8 mouse cellular contexts compared by ENCODE assay signal in genomic region chr14:118506591-118507146, GRCm38 (mm10).
A peak's percentile ranks its signal among the peaks of the same experiment; 100 is the strongest.
DNase-seq lines count a peak whose midpoint lies in the region; ATAC-seq lines count a peak whose summit lies in the region.

No protein-coding gene starts in this region.

- 0 out of 2 replicates have a peak, but pooled peaks cover 4% of the 10 kb centered on the region for H3K4me1 ChIP-seq in kidney, embryonic 14.5 days (ENCODE audit: control insufficient read depth, insufficient read depth, low read length)
- H3K4me1 ChIP-seq in heart, embryonic 12.5 days (replicated peaks) = peaks cover 4% of the 10 kb centered on the region
- peaks cover 39% of the 10 kb centered on the region for H3K4me1 ChIP-seq in limb, embryonic 12.5 days (replicated peaks)

- H3K9me3 ChIP-seq in kidney, embryonic 14.5 days (ENCODE audit: control insufficient read depth, low read length) = no peaks in the 10 kb centered on the region
- H3K9me3 ChIP-seq in heart, embryonic 12.5 days (replicated peaks) = no peaks in the 10 kb centered on the region
- no peaks in the 10 kb centered on the region for H3K9me3 ChIP-seq in limb, embryonic 12.5 days

- H3K27me3 ChIP-seq in kidney, embryonic 14.5 days (ENCODE audit: control insufficient read depth, insufficient read depth, low read length) = no peaks in the 10 kb centered on the region
- no peaks in the 10 kb centered on the region for H3K27me3 ChIP-seq in heart, embryonic 12.5 days (replicated peaks)
- H3K27me3 ChIP-seq in limb, embryonic 12.5 days = peaks cover 6% of the 10 kb centered on the region; the same call in 1 of the 2 replicates

- ATAC-seq in kidney, embryonic 14.5 days (ENCODE audit: low FRiP score, low TSS enrichment) = peak; percentile 60
- ATAC-seq in heart, embryonic 12.5 days (ENCODE audit: insufficient number of reproducible peaks, low FRiP score) = 0 out of 2 replicates have a peak, but pooled peaks have one; percentile 25
- peak; percentile 69 for ATAC-seq in limb, embryonic 12.5 days (ENCODE audit: insufficient number of reproducible peaks, insufficient read depth, low FRiP score, low TSS enrichment, low read depth)

- no peak overlapping the region for H3K4me2 ChIP-seq in kidney, embryonic 14.5 days (replicated peaks; ENCODE audit: low read depth, low read length)
- H3K4me2 ChIP-seq in heart, embryonic 12.5 days = peak overlapping the region; percentile 12; the same call in 1 of the 2 replicates
- peak overlapping the region; percentile 45 for H3K4me2 ChIP-seq in limb, embryonic 12.5 days

- DNase-seq in kidney, postnatal 25 days = no peak
- DNase-seq in retina, postnatal 1 day = peak; percentile 90
- DNase-seq in left cerebral cortex, adult 18-20 months (ENCODE audit: low spot score in 2 of 2) = no peak
- no peak for DNase-seq in left cerebral cortex, adult 11 months (ENCODE audit: low spot score)
- DNase-seq in right cerebral cortex, adult 18-20 months = no peak

- no peak overlapping the region for H3K9ac ChIP-seq in kidney, embryonic 14.5 days (ENCODE audit: low read depth, low read length)
- no peak overlapping the region for H3K9ac ChIP-seq in heart, embryonic 12.5 days
- H3K9ac ChIP-seq in limb, embryonic 12.5 days (replicated peaks) = no peak overlapping the region

- H3K27ac ChIP-seq in kidney, embryonic 14.5 days (ENCODE audit: low read depth, low read length) = no peak overlapping the region
- H3K27ac ChIP-seq in heart, embryonic 12.5 days (ENCODE audit: poor library complexity, severe bottlenecking) = no peak overlapping the region
- H3K27ac ChIP-seq in limb, embryonic 12.5 days = peak overlapping the region; percentile 59; the same call in 1 of the 2 replicates

- no peak overlapping the region for H3K4me3 ChIP-seq in kidney, embryonic 14.5 days (ENCODE audit: low read length)
- H3K4me3 ChIP-seq in heart, embryonic 12.5 days = no peak overlapping the region
- H3K4me3 ChIP-seq in limb, embryonic 12.5 days (replicated peaks) = no peak overlapping the region

- WGBS in kidney, embryonic 14.5 days = 56% methylated on average over 14 of the region's 14 CpGs
- 55% methylated on average over 14 of the region's 14 CpGs for WGBS in heart, embryonic 12.5 days
- 32% methylated on average over 14 of the region's 14 CpGs for WGBS in limb, embryonic 12.5 days

- H3K36me3 ChIP-seq in kidney, embryonic 14.5 days (ENCODE audit: control insufficient read depth, insufficient read depth, low read length) = no peaks in the 10 kb centered on the region
- H3K36me3 ChIP-seq in heart, embryonic 12.5 days = no peaks in the 10 kb centered on the region
- H3K36me3 ChIP-seq in limb, embryonic 12.5 days = no peaks in the 10 kb centered on the region
